Mouse (Mus musculus) forebrain, embryonic 12.5 days (tissue): ENCODE measurements around the gene Maz. TPM values are rescaled to one million over a fixed set of nuclear protein-coding genes. Genes with fewer than 3 reads are reported as not detected.

Experiments
- ATAC-seq: fragments of 200-750 bp; cut with Nextera tagmentation; 2 replicates; pipeline ENCODE4 v1.8.0; 2017; ENCODE audit warnings: moderate TSS enrichment; ENCODE audit not compliant: low FRiP score
- H3K27ac ChIP-seq: fragments of 300-500 bp; sonication (generic); 2 replicates; pipeline ENCODE4 v1.5.1; 2016; ENCODE audit warnings: mild to moderate bottlenecking
- H3K27me3 ChIP-seq: fragments of 300-500 bp; sonication (generic); 2 replicates; pipeline ENCODE4 v1.6.1; 2016; ENCODE audit warnings: mild to moderate bottlenecking
- H3K36me3 ChIP-seq: fragments of 300-500 bp; sonication (generic); replicated peaks from 2 replicates; pipeline ENCODE4 v1.6.1; 2016; ENCODE audit warnings: mild to moderate bottlenecking
- H3K4me1 ChIP-seq: fragments of 300-500 bp; sonication (generic); 2 replicates; pipeline ENCODE4 v1.6.1; 2016
- H3K4me2 ChIP-seq: fragments of 300-500 bp; sonication (generic); 2 replicates; pipeline ENCODE4 v1.6.1; 2016; ENCODE audit warnings: mild to moderate bottlenecking, moderate library complexity
- H3K4me3 ChIP-seq: fragments of 300-500 bp; sonication (generic); replicated peaks from 2 replicates; pipeline ENCODE4 v1.5.1; 2016; ENCODE audit warnings: mild to moderate bottlenecking
- H3K9ac ChIP-seq: fragments of 300-500 bp; sonication (generic); 2 replicates; pipeline ENCODE4 v1.6.1; 2016; ENCODE audit warnings: mild to moderate bottlenecking
- H3K9me3 ChIP-seq: fragments of 300-500 bp; sonication (generic); 2 replicates; pipeline ENCODE4 v1.6.1; 2016
- WGBS: fragments of 180-500 bp; shearing (Covaris S2); methylation state at CpG from one replicate; pipeline ENCODE4 v1.1.7; 2016; 5-methylcytosine and 5-hydroxymethylcytosine counted together
- microRNA-seq: library from miRNA; unstranded; fragments of <30 nt; microRNA quantifications from one replicate; pipeline ENCODE4, GENCODE M21; 2017
- polyA plus RNA-seq: library from polyadenylated mRNA; unstranded; fragments of >200 nt; fragmentation: Nextera tagmentation; extraction: Ambion mirVana; gene quantifications from 2 replicates; pipeline ENCODE4 v1.2.1, GENCODE M21; 2016

The Maz gene
- polyA plus RNA-seq, 1 experiment from 2014 or later = 113 TPM

GRCm38 (mm10) chr7:126984667-126985444, 42.0 kb downstream of the Maz start:
- H3K27me3 ChIP-seq = no peaks in the 10 kb centered on the region
- ATAC-seq = no peak
- no peaks in the 10 kb centered on the region for H3K4me1 ChIP-seq
- H3K9ac ChIP-seq = no peak overlapping the region
- peaks cover 7% of the 10 kb centered on the region for H3K36me3 ChIP-seq
- 69% methylated on average over 10 of the region's 10 CpGs for WGBS
- no peak overlapping the region for H3K4me3 ChIP-seq
- H3K9me3 ChIP-seq = no peaks in the 10 kb centered on the region
- no peak overlapping the region for H3K27ac ChIP-seq
- H3K4me2 ChIP-seq = no peak overlapping the region

DNA sequence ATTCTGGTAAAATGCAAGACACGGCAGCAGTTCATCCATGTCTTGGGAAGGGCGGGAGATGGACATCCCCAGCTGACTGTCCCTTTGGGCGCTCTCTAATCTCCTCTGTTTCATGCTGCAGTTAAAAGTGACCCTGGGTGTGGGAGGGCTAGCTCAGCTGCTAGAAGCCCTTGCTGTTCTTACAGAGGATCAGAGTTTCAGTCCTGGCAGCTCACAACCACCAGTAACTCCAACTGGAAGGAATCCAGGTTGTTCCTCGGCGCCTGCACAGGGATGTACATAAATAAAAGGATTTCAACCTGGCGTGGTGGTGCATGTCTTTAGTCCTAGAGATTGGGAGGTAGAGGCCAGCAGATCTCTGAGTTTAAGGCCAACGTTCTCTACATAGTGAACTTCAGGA, 43.7 kb downstream of the Maz start:
- no peak overlapping the region for H3K4me2 ChIP-seq
- 84% methylated on average over 7 of the region's 7 CpGs for WGBS
- no peaks in the 10 kb centered on the region for H3K27me3 ChIP-seq
- H3K9ac ChIP-seq = no peak overlapping the region
- H3K27ac ChIP-seq = no peak overlapping the region
- H3K4me3 ChIP-seq = no peak overlapping the region
- ATAC-seq = no peak
- no peaks in the 10 kb centered on the region for H3K4me1 ChIP-seq
- peaks cover 25% of the 10 kb centered on the region for H3K36me3 ChIP-seq
- no peaks in the 10 kb centered on the region for H3K9me3 ChIP-seq

GRCm38 (mm10) chr7:126982054-126982453, 44.8 kb downstream of the Maz start:
- ATAC-seq = no peak
- Histone ChIP-seq H3K4me2 (no peak overlapping the region), H3K4me3 (no peak overlapping the region), H3K27me3 (no peaks in the 10 kb centered on the region), H3K9me3 (no peaks in the 10 kb centered on the region), H3K36me3 (peaks cover 28% of the 10 kb centered on the region), H3K4me1 (peaks cover 5% of the 10 kb centered on the region), H3K27ac (no peak overlapping the region), H3K9ac (no peak overlapping the region)
- 90% methylated on average over 4 of the region's 4 CpGs for WGBS

- peaks cover 8% of the 10 kb centered on the region for H3K4me1 ChIP-seq
- no peak overlapping the region for H3K9ac ChIP-seq
- 89% methylated on average over 2 of the region's 2 CpGs for WGBS
- H3K27me3 ChIP-seq = no peaks in the 10 kb centered on the region
- H3K4me3 ChIP-seq = no peak overlapping the region
- H3K27ac ChIP-seq = no peak overlapping the region
- no peak for ATAC-seq
- H3K9me3 ChIP-seq = no peaks in the 10 kb centered on the region
- no peak overlapping the region for H3K4me2 ChIP-seq
- peaks cover 28% of the 10 kb centered on the region for H3K36me3 ChIP-seq
Observed at GRCm38 (mm10) chr7:126981601-126982000, 45.2 kb downstream of the Maz start.

- H3K9ac ChIP-seq = no peak overlapping the region
- H3K9me3 ChIP-seq = no peaks in the 10 kb centered on the region
- H3K36me3 ChIP-seq = peaks cover 28% of the 10 kb centered on the region
- no peak overlapping the region for H3K4me3 ChIP-seq
- no peak overlapping the region for H3K4me2 ChIP-seq
- H3K27me3 ChIP-seq = no peaks in the 10 kb centered on the region
- peaks cover 11% of the 10 kb centered on the region for H3K4me1 ChIP-seq
- H3K27ac ChIP-seq = no peak overlapping the region
- no peak for ATAC-seq
- WGBS = 94% methylated on average over 6 of the region's 6 CpGs
Observed at GRCm38 (mm10) chr7:126978841-126979240, 48.0 kb downstream of the Maz start.

DNA sequence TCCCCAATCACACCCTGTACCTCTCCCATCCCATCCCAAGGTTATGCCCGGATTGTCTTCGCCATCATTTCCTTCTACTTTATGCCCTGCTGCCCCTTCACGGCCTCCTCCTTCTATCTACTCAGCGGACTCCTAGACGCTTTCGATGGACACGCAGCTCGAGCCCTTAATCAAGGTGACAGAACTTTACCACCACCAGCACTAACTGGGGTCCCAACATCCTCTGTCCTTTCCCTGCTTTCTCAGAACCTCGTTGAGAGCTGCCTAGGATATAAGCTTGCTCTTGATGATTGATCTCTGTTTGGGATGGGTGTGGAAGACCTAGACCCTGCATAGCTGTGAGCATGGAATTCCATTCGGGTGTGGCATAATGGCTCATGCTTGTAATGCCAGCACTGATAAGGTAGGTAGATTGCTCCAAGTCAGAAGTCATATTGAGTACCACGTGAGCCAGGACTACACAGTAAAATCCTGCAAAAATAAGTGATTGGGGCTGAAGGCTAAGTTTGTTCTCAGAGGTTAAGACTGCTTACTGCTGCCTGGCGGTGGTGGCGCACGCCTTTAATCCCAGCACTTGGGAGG, 49.9 kb downstream of the Maz start:
- H3K9ac ChIP-seq = peak overlapping the region; percentile 98
- H3K27me3 ChIP-seq = no peaks in the 10 kb centered on the region
- 31% methylated on average over 14 of the region's 14 CpGs for WGBS
- H3K27ac ChIP-seq = peak overlapping the region; percentile 95
- ATAC-seq = no peak
- peaks cover 11% of the 10 kb centered on the region for H3K4me1 ChIP-seq
- peak overlapping the region; percentile 100 for H3K4me3 ChIP-seq
- H3K9me3 ChIP-seq = no peaks in the 10 kb centered on the region
- peak overlapping the region; percentile 80 for H3K4me2 ChIP-seq
- H3K36me3 ChIP-seq = peaks cover 28% of the 10 kb centered on the region

GRCm38 (mm10) chr7:126975950-126976866, 50.6 kb downstream of the Maz start, which contains the start of gene Cdiptos:
TSS of gene Cdiptos (minus strand) at chr7:126976098.
- under 1% methylated on average over 55 of the region's 55 CpGs for WGBS
- peak; percentile 95 for ATAC-seq
- peaks cover 11% of the 10 kb centered on the region for H3K4me1 ChIP-seq
- H3K4me3 ChIP-seq = peak within 1 kb of the TSS; percentile 100
- H3K9ac ChIP-seq = peak within 1 kb of the TSS; percentile 98
- H3K4me2 ChIP-seq = peak within 1 kb of the TSS; percentile 80
- H3K36me3 ChIP-seq = peaks cover 28% of the 10 kb centered on the region
- H3K9me3 ChIP-seq = no peaks in the 10 kb centered on the region
- H3K27ac ChIP-seq = peak within 1 kb of the TSS; percentile 95
- H3K27me3 ChIP-seq = no peaks in the 10 kb centered on the region

- Histone ChIP-seq H3K9ac (peak within 1 kb of the TSS; percentile 98), H3K36me3 (peaks cover 28% of the 10 kb centered on the region), H3K4me2 (peak within 1 kb of the TSS; percentile 80), H3K27ac (peak within 1 kb of the TSS; percentile 95), H3K4me1 (peaks cover 11% of the 10 kb centered on the region), H3K9me3 (no peaks in the 10 kb centered on the region), H3K27me3 (no peaks in the 10 kb centered on the region), H3K4me3 (peak within 1 kb of the TSS; percentile 100)
- ATAC-seq = no peak
- WGBS = 0% methylated on average over 1 of the region's 1 CpGs
Observed at GRCm38 (mm10) chr7:126975893-126975949, 51.1 kb downstream of the Maz start, which contains the start of gene Cdipt. TSS of gene Cdipt (plus strand) at chr7:126975914.

GRCm38 (mm10) chr7:126975493-126975892, 51.3 kb downstream of the Maz start:
- Histone ChIP-seq H3K9ac (no peak overlapping the region), H3K27ac (no peak overlapping the region)
- ATAC-seq = peak; percentile 51

More at GRCm38 (mm10) chr7:126975493-126975892, 51.3 kb downstream of the Maz start:
- H3K9me3 ChIP-seq = no peaks in the 10 kb centered on the region
- peak overlapping the region; percentile 80 for H3K4me2 ChIP-seq
- H3K4me3 ChIP-seq = peak overlapping the region; percentile 100
- 13% methylated on average over 8 of the region's 8 CpGs for WGBS
- H3K27me3 ChIP-seq = no peaks in the 10 kb centered on the region
- H3K36me3 ChIP-seq = peaks cover 27% of the 10 kb centered on the region
- H3K4me1 ChIP-seq = peaks cover 11% of the 10 kb centered on the region

Small RNAs within 50 kb of the gene (microRNA-seq; reads per million reads assigned to microRNA genes)
- not detected for gene Gm44343

Other genes with a start within 250 kb of the Maz start
- 0.33 and 0.56 TPM in 2 replicates for gene Tbx6, start 245.6 kb downstream of the Maz start, polyA plus RNA-seq
- gene Ppp4c, start 234.5 kb downstream of the Maz start, polyA plus RNA-seq = 310 and 320 TPM in 2 replicates
- 16.2 and 17.6 TPM in 2 replicates for gene Fam57b, start 229.4 kb downstream of the Maz start, polyA plus RNA-seq
- not detected in 2 replicates for gene 4930451I11Rik, start 195.4 kb downstream of the Maz start, polyA plus RNA-seq
- 5.5 and 6.6 TPM in 2 replicates for gene Doc2a, start 179.6 kb downstream of the Maz start, polyA plus RNA-seq
- gene Hirip3, start 165.1 kb downstream of the Maz start, polyA plus RNA-seq = 53.3 TPM in 2 replicates
- gene Ino80e, start 164.7 kb downstream of the Maz start, polyA plus RNA-seq = 96.5 and 108 TPM in 2 replicates
- gene Taok2, start 142.3 kb downstream of the Maz start, polyA plus RNA-seq = 60.9 and 65.4 TPM in 2 replicates
- gene Tmem219, start 104.1 kb downstream of the Maz start, polyA plus RNA-seq = 23.0 and 25.3 TPM in 2 replicates
- 45.3 and 46.4 TPM in 2 replicates for gene Kctd13, start 98.2 kb downstream of the Maz start, polyA plus RNA-seq
- 1.5 TPM in 2 replicates for gene Asphd1, start 77.5 kb downstream of the Maz start, polyA plus RNA-seq
- 8.6 and 10.5 TPM in 2 replicates for gene Sez6l2, start 76.5 kb downstream of the Maz start, polyA plus RNA-seq
- gene Cdipt, start 51.1 kb downstream of the Maz start, polyA plus RNA-seq = 78.9 and 79.6 TPM in 2 replicates
- 0.86 and 2.0 TPM in 2 replicates for gene Cdiptos, start 50.9 kb downstream of the Maz start, polyA plus RNA-seq
- 4.2 and 4.6 TPM in 2 replicates for gene Mvp, start 12.4 kb downstream of the Maz start, polyA plus RNA-seq
- 0.38 and 0.56 TPM in 2 replicates for gene Pagr1b, start 10.6 kb downstream of the Maz start, polyA plus RNA-seq
- gene Pagr1a, start 9.7 kb downstream of the Maz start, polyA plus RNA-seq = 51.4 and 66.8 TPM in 2 replicates
- gene Gm42742, start 5.9 kb downstream of the Maz start, polyA plus RNA-seq = 53.3 and 75.4 TPM in 2 replicates
- gene Prrt2, start 5.8 kb downstream of the Maz start, polyA plus RNA-seq = 5.0 and 6.5 TPM in 2 replicates
- gene Kif22, start 15.4 kb upstream of the Maz start, polyA plus RNA-seq = 163 and 170 TPM in 2 replicates
- not detected in 2 replicates for gene Zg16, start 60.3 kb upstream of the Maz start, polyA plus RNA-seq
- 0.88 and 0.91 TPM in 2 replicates for gene AI467606, start 64.3 kb upstream of the Maz start, polyA plus RNA-seq
- gene Qprt, start 95.2 kb upstream of the Maz start, polyA plus RNA-seq = 2.0 and 2.4 TPM in 2 replicates
- gene Spn, start 110.8 kb upstream of the Maz start, polyA plus RNA-seq = 0.23 TPM in 1 of 2 replicates, not detected in the other
- gene Cd2bp2, start 169.0 kb upstream of the Maz start, polyA plus RNA-seq = 104 and 108 TPM in 2 replicates
- 30.8 and 34.3 TPM in 2 replicates for gene Tbc1d10b, start 181.4 kb upstream of the Maz start, polyA plus RNA-seq
- gene Mylpf, start 181.9 kb upstream of the Maz start, polyA plus RNA-seq = 9.2 and 10.1 TPM in 2 replicates
- 77.6 and 80.2 TPM in 2 replicates for gene Zfp553, start 206.0 kb upstream of the Maz start, polyA plus RNA-seq
- gene Sept1, start 206.1 kb upstream of the Maz start, polyA plus RNA-seq = 42.6 and 43.4 TPM in 2 replicates
- gene Zfp771, start 217.2 kb upstream of the Maz start, polyA plus RNA-seq = 53.3 and 60.3 TPM in 2 replicates
- 208 and 224 TPM in 2 replicates for gene Dctpp1, start 233.7 kb upstream of the Maz start, polyA plus RNA-seq
- 73.7 and 81.6 TPM in 2 replicates for gene Sephs2, start 247.0 kb upstream of the Maz start, polyA plus RNA-seq